Mouse (Mus musculus): ENCODE results near the gene Tmem202. TPM values are rescaled to one million over a fixed set of nuclear protein-coding genes. Genes with fewer than 3 reads are reported as not detected.

Tmem202 gene
- polyA plus RNA-seq, 1 experiment from 2014 or later, result not detected

- 90% methylated on average over 3 of the region's 3 CpGs for WGBS
- Histone ChIP-seq H3K4me1 (no peaks in the 10 kb centered on the region), H3K27ac (no peak overlapping the region)
These were observed 12.0 kb upstream of the Tmem202 start for GRCm38 (mm10) chr9:59551620-59552031.

GRCm38 (mm10) chr9:59551017-59551416 lies 11.4 kb upstream of the Tmem202 start:
- Histone ChIP-seq H3K9me3 (no peaks in the 10 kb centered on the region), H3K36me3 (replicated peaks) (peaks cover 23% of the 10 kb centered on the region), H3K4me1 (no peaks in the 10 kb centered on the region), H3K27ac (no peak overlapping the region), H3K4me3 (no peak overlapping the region), H3K27me3 (ENCODE audit: poor library complexity, severe bottlenecking) (no peaks in the 10 kb centered on the region)
- no peak for DNase-seq (ENCODE audit: extremely low spot score, low spot score)
- WGBS, result 84% methylated on average over 5 of the region's 5 CpGs

More at GRCm38 (mm10) chr9:59551620-59552031, 12.0 kb upstream of the Tmem202 start:
- H3K36me3 ChIP-seq (replicated peaks), result peaks cover 27% of the 10 kb centered on the region
- H3K9me3 ChIP-seq, result no peaks in the 10 kb centered on the region
- no peak for DNase-seq (ENCODE audit: extremely low spot score, low spot score)
- H3K4me3 ChIP-seq, result no peak overlapping the region
- H3K27me3 ChIP-seq (ENCODE audit: poor library complexity, severe bottlenecking), result no peaks in the 10 kb centered on the region

GRCm38 (mm10) chr9:59550077-59550476 lies 10.4 kb upstream of the Tmem202 start:
- Histone ChIP-seq H3K4me1 (no peaks in the 10 kb centered on the region), H3K27ac (no peak overlapping the region), H3K9me3 (no peaks in the 10 kb centered on the region), H3K4me3 (no peak overlapping the region), H3K36me3 (replicated peaks) (peaks cover 16% of the 10 kb centered on the region), H3K27me3 (ENCODE audit: poor library complexity, severe bottlenecking) (no peaks in the 10 kb centered on the region)
- no peak for DNase-seq (ENCODE audit: extremely low spot score, low spot score)
- 94% methylated on average over 4 of the region's 4 CpGs for WGBS

- Histone ChIP-seq H3K4me3 (no peak overlapping the region), H3K27me3 (ENCODE audit: poor library complexity, severe bottlenecking) (no peaks in the 10 kb centered on the region), H3K27ac (no peak overlapping the region), H3K36me3 (replicated peaks) (peaks cover 7% of the 10 kb centered on the region), H3K4me1 (no peaks in the 10 kb centered on the region), H3K9me3 (no peaks in the 10 kb centered on the region)
- no peak for DNase-seq (ENCODE audit: extremely low spot score, low spot score)
- WGBS, result 62% methylated on average over 2 of the region's 2 CpGs
These were observed 9.4 kb upstream of the Tmem202 start for GRCm38 (mm10) chr9:59548961-59549487.

GRCm38 (mm10) chr9:59547869-59548268 lies 8.2 kb upstream of the Tmem202 start:
- peaks cover 6% of the 10 kb centered on the region for H3K36me3 ChIP-seq (replicated peaks)
- H3K4me3 ChIP-seq, result no peak overlapping the region
- H3K4me1 ChIP-seq, result no peaks in the 10 kb centered on the region
- 94% methylated on average over 1 of the region's 1 CpGs for WGBS
- no peak for DNase-seq (ENCODE audit: extremely low spot score, low spot score)
- H3K9me3 ChIP-seq, result no peaks in the 10 kb centered on the region
- no peak overlapping the region for H3K27ac ChIP-seq
- no peaks in the 10 kb centered on the region for H3K27me3 ChIP-seq (ENCODE audit: poor library complexity, severe bottlenecking)

- H3K27ac ChIP-seq, result no peak overlapping the region
- H3K27me3 ChIP-seq (ENCODE audit: poor library complexity, severe bottlenecking), result peaks cover 6% of the 10 kb centered on the region; the same call in 1 of the 2 replicates
- WGBS, result 92% methylated on average over 5 of the region's 5 CpGs
- no peak overlapping the region for H3K4me3 ChIP-seq
- H3K9me3 ChIP-seq, result no peaks in the 10 kb centered on the region
- peaks cover 6% of the 10 kb centered on the region for H3K36me3 ChIP-seq (replicated peaks)
- peaks cover 16% of the 10 kb centered on the region for H3K4me1 ChIP-seq
- no peak for DNase-seq (ENCODE audit: extremely low spot score, low spot score)
These were observed 5.1 kb upstream of the Tmem202 start for GRCm38 (mm10) chr9:59544739-59545138.

- H3K9me3 ChIP-seq, result no peaks in the 10 kb centered on the region
- H3K4me1 ChIP-seq, result peaks cover 24% of the 10 kb centered on the region
- no peaks in the 10 kb centered on the region for H3K36me3 ChIP-seq (replicated peaks)
- no peak overlapping the region for H3K27ac ChIP-seq
- DNase-seq (ENCODE audit: extremely low spot score, low spot score), result no peak
- no peak overlapping the region for H3K4me3 ChIP-seq
- peaks cover 13% of the 10 kb centered on the region for H3K27me3 ChIP-seq (ENCODE audit: poor library complexity, severe bottlenecking)
These were observed 3.2 kb upstream of the Tmem202 start for GRCm38 (mm10) chr9:59542766-59543324.

GRCm38 (mm10) chr9:59541617-59542016 lies 2.0 kb upstream of the Tmem202 start:
- no peak overlapping the region for H3K4me3 ChIP-seq
- DNase-seq (ENCODE audit: extremely low spot score, low spot score), result no peak
- H3K27ac ChIP-seq, result no peak overlapping the region
- no peaks in the 10 kb centered on the region for H3K9me3 ChIP-seq
- H3K36me3 ChIP-seq (replicated peaks), result no peaks in the 10 kb centered on the region
- H3K4me1 ChIP-seq, result peaks cover 24% of the 10 kb centered on the region
- H3K27me3 ChIP-seq (ENCODE audit: poor library complexity, severe bottlenecking), result peaks cover 15% of the 10 kb centered on the region
- 96% methylated on average over 6 of the region's 6 CpGs for WGBS

GRCm38 (mm10) chr9:59537651-59538050 lies 2.0 kb downstream of the Tmem202 start:
- Histone ChIP-seq H3K36me3 (replicated peaks) (no peaks in the 10 kb centered on the region), H3K9me3 (no peaks in the 10 kb centered on the region)
- 95% methylated on average over 3 of the region's 3 CpGs for WGBS

GRCm38 (mm10) chr9:59533889-59534288 lies 5.8 kb downstream of the Tmem202 start:
- Histone ChIP-seq H3K9me3 (no peaks in the 10 kb centered on the region), H3K36me3 (replicated peaks) (no peaks in the 10 kb centered on the region), H3K4me3 (no peak overlapping the region), H3K27ac (no peak overlapping the region), H3K4me1 (peaks cover 21% of the 10 kb centered on the region), H3K27me3 (ENCODE audit: poor library complexity, severe bottlenecking) (peaks cover 8% of the 10 kb centered on the region)
- no peak for DNase-seq (ENCODE audit: extremely low spot score, low spot score)
- WGBS, result 72% methylated on average over 4 of the region's 4 CpGs

More at GRCm38 (mm10) chr9:59537651-59538050, 2.0 kb downstream of the Tmem202 start:
- no peak for DNase-seq (ENCODE audit: extremely low spot score, low spot score)
- Histone ChIP-seq H3K4me1 (peaks cover 30% of the 10 kb centered on the region), H3K27ac (no peak overlapping the region), H3K27me3 (ENCODE audit: poor library complexity, severe bottlenecking) (peaks cover 15% of the 10 kb centered on the region), H3K4me3 (no peak overlapping the region)

- Histone ChIP-seq H3K27ac (no peak overlapping the region), H3K4me3 (no peak overlapping the region), H3K36me3 (replicated peaks) (no peaks in the 10 kb centered on the region), H3K4me1 (peaks cover 21% of the 10 kb centered on the region), H3K27me3 (ENCODE audit: poor library complexity, severe bottlenecking) (peaks cover 8% of the 10 kb centered on the region), H3K9me3 (no peaks in the 10 kb centered on the region)
- 86% methylated on average over 2 of the region's 2 CpGs for WGBS
- no peak for DNase-seq (ENCODE audit: extremely low spot score, low spot score)
These were observed 6.2 kb downstream of the Tmem202 start for GRCm38 (mm10) chr9:59533422-59533821.

- Histone ChIP-seq H3K4me1 (peaks cover 21% of the 10 kb centered on the region), H3K9me3 (no peaks in the 10 kb centered on the region), H3K4me3 (no peak overlapping the region), H3K36me3 (replicated peaks) (no peaks in the 10 kb centered on the region), H3K27ac (peak overlapping the region; percentile 48), H3K27me3 (ENCODE audit: poor library complexity, severe bottlenecking) (no peaks in the 10 kb centered on the region)
- WGBS, result 25% methylated on average over 5 of the region's 5 CpGs
- no peak for DNase-seq (ENCODE audit: extremely low spot score, low spot score)
These were observed 8.0 kb downstream of the Tmem202 start for GRCm38 (mm10) chr9:59531645-59532044.

- H3K4me1 ChIP-seq, result peaks cover 16% of the 10 kb centered on the region
- no peaks in the 10 kb centered on the region for H3K36me3 ChIP-seq (replicated peaks)
- no peaks in the 10 kb centered on the region for H3K27me3 ChIP-seq (ENCODE audit: poor library complexity, severe bottlenecking)
- no peak overlapping the region for H3K27ac ChIP-seq
- 93% methylated on average over 2 of the region's 2 CpGs for WGBS
- H3K4me3 ChIP-seq, result no peak overlapping the region
- no peak for DNase-seq (ENCODE audit: extremely low spot score, low spot score)
- H3K9me3 ChIP-seq, result no peaks in the 10 kb centered on the region
These were observed 11.4 kb downstream of the Tmem202 start for GRCm38 (mm10) chr9:59528274-59528673.
